In genomic region chr17:29736448-29737014, GRCm38 (mm10) we compare ENCODE assay signal across 14 mouse cellular contexts. TPM values are rescaled to one million over a fixed set of nuclear protein-coding genes. Genes with fewer than 3 reads are reported as not detected.
DNase-seq lines count a peak whose midpoint lies in the region; ATAC-seq and TF ChIP-seq lines count a peak whose summit lies in the region.
"Had no signal": no experiment of that assay in that cellular context is flagged by ENCODE, and none has a peak within 500 bp of the region (broad histone marks: within the 10 kb centered on the region; RNA-seq: fewer than 3 reads in every experiment).

No protein-coding gene starts in this region.

- no peak for ATAC-seq in heart, embryonic 14.5 days (ENCODE audit: insufficient number of reproducible peaks, insufficient read depth, low FRiP score, low read depth)
- peak; percentile 35; the same call in 1 of the 2 replicates for ATAC-seq in midbrain, postnatal 0 days (ENCODE audit: low FRiP score)
- no peak for ATAC-seq in CD4-positive, CD25-positive, alpha-beta regulatory T cell, adult 4 months

- DNase-seq in heart, postnatal 25 days (ENCODE audit: low spot score), result no peak
- DNase-seq in embryo, embryonic 11 days, result peak; percentile 46
- DNase-seq in hindbrain, embryonic 10.5 days (ENCODE audit: low spot score), result no peak
- no peak for DNase-seq in midbrain, postnatal 0 days (ENCODE audit: low spot score)
- no peak for DNase-seq in adrenal gland, postnatal 4 days (ENCODE audit: low spot score in 2 of 2)
- no peak for DNase-seq in liver
- DNase-seq: adrenal gland, postnatal 36 days; B cell, adult 2 months; cerebellum, postnatal 10 days; layer of hippocampus, postnatal 36 days; right cerebral cortex, postnatal 25 days had no signal

- peak overlapping the region in 1 of 2 experiments; percentile 41; a peak in 2 of 4 replicates for H3K27ac ChIP-seq in heart, embryonic 14.5 days (replicated peaks in 1 of 2; ENCODE audit: control insufficient read depth in 1 of 2, insufficient read depth in 1 of 2, low read depth in 2 of 2, low read length in 2 of 2)
- peak overlapping the region; percentile 60 for H3K27ac ChIP-seq in hindbrain, embryonic 10.5 days
- H3K27ac ChIP-seq in midbrain, postnatal 0 days (ENCODE audit: low read depth, low read length), result no peak overlapping the region
- H3K27ac ChIP-seq: liver, embryonic 14.5 days had no signal

- WGBS in heart, embryonic 14.5 days, result 32% methylated on average over 15 of the region's 15 CpGs
- 44% methylated on average over 15 of the region's 15 CpGs for WGBS in hindbrain, embryonic 10.5 days
- WGBS in midbrain, postnatal 0 days, result 18% methylated on average over 15 of the region's 15 CpGs

- no peak for TF ChIP-seq CTCF in midbrain, postnatal 0 days (IDR thresholded peaks at IDR 0.05)

- no peak overlapping the region for H3K4me3 ChIP-seq in heart, embryonic 14.5 days (ENCODE audit: control insufficient read depth in 1 of 2, insufficient read depth in 1 of 2, low read depth in 1 of 2, low read length in 2 of 2)
- H3K4me3 ChIP-seq in hindbrain, embryonic 10.5 days, result no peak overlapping the region
- no peak overlapping the region for H3K4me3 ChIP-seq in midbrain, postnatal 0 days (ENCODE audit: low read depth, low read length)

- H3K4me1 ChIP-seq in heart, embryonic 14.5 days (ENCODE audit: control insufficient read depth in 2 of 2, insufficient read depth in 2 of 2, low read length in 2 of 2), result peaks cover 13 to 29% of the 10 kb centered on the region in 2 experiments
- peaks cover 57% of the 10 kb centered on the region for H3K4me1 ChIP-seq in hindbrain, embryonic 10.5 days (replicated peaks)
- peaks cover 2% of the 10 kb centered on the region; the same call in 1 of the 2 replicates for H3K4me1 ChIP-seq in midbrain, postnatal 0 days (ENCODE audit: insufficient read depth, low read length)

- H3K36me3 ChIP-seq in heart, embryonic 14.5 days (ENCODE audit: control insufficient read depth, insufficient read depth, low read length), result no peaks in the 10 kb centered on the region
- no peaks in the 10 kb centered on the region for H3K36me3 ChIP-seq in hindbrain, embryonic 10.5 days
- H3K36me3 ChIP-seq in midbrain, postnatal 0 days (ENCODE audit: insufficient read depth, low read length), result no peaks in the 10 kb centered on the region

- H3K27me3 ChIP-seq in heart, embryonic 14.5 days (ENCODE audit: control insufficient read depth, insufficient read depth, low read length), result no peaks in the 10 kb centered on the region
- no peaks in the 10 kb centered on the region for H3K27me3 ChIP-seq in hindbrain, embryonic 10.5 days (ENCODE audit: insufficient read depth, poor library complexity, severe bottlenecking)
- H3K27me3 ChIP-seq in midbrain, postnatal 0 days (ENCODE audit: insufficient read depth, low read length), result no peaks in the 10 kb centered on the region

- no peaks in the 10 kb centered on the region for H3K9me3 ChIP-seq in heart, embryonic 14.5 days (ENCODE audit: control insufficient read depth, low read length)
- H3K9me3 ChIP-seq in hindbrain, embryonic 10.5 days, result no peaks in the 10 kb centered on the region
- no peaks in the 10 kb centered on the region for H3K9me3 ChIP-seq in midbrain, postnatal 0 days (ENCODE audit: low read length)

- intact Hi-C loops in heart, postnatal 25 days (cut with DNase I), result no loop called here

- H3K9ac ChIP-seq in heart, embryonic 14.5 days (ENCODE audit: low read length), result 0 out of 2 replicates have a peak overlapping the region, but pooled peaks have one; percentile 25
- H3K9ac ChIP-seq in midbrain, postnatal 0 days (replicated peaks; ENCODE audit: low read length, poor library complexity, severe bottlenecking), result no peak overlapping the region
- H3K9ac ChIP-seq: liver, embryonic 14.5 days had no signal

- peak overlapping the region; percentile 18; the same call in 1 of the 2 replicates for H3K4me2 ChIP-seq in heart, embryonic 14.5 days (ENCODE audit: low read length)
- H3K4me2 ChIP-seq in midbrain, postnatal 0 days (ENCODE audit: low read depth, low read length, poor library complexity, severe bottlenecking), result no peak overlapping the region

RNA-seq across cellular contexts. Expression of gene Ccdc167, which starts 19.7 kb away (rescaled TPM):
- 17.8 and 19.5 TPM in 2 replicates for polyA plus RNA-seq in heart, embryonic 14.5 days (2014; fragmentation: Nextera tagmentation; extraction: Ambion mirVana)
- 10 to 100 TPM in 1 of 2 experiments, 1 to 10 TPM in 1; 9.6 to 12.6 TPM for total RNA-seq in heart, postnatal 25 days (2021)
- 16.4 and 16.8 TPM in 2 replicates for polyA plus RNA-seq in hindbrain, embryonic 10.5 days (2016; fragmentation: Nextera tagmentation; extraction: Ambion mirVana)
- total RNA-seq in midbrain, postnatal 0 days (2014; rRNA removed), result 9.0 and 9.4 TPM in 2 replicates
- 8.3 and 8.6 TPM in 2 replicates for polyA plus RNA-seq in midbrain, postnatal 0 days (2015; fragmentation: Nextera tagmentation; extraction: Ambion mirVana)
- polyA plus RNA-seq in CD4-positive, CD25-positive, alpha-beta regulatory T cell, adult 4 months (2017; shearing (Covaris generic)), result 10 to 100 TPM in 1 of 2 experiments, 1 to 10 TPM in 1; 7.8 to 10.1 TPM
- 10 to 100 TPM; 18.2 to 19.3 TPM for total RNA-seq in adrenal gland, postnatal 4 days (2021)
